Mouse (Mus musculus) brain, embryonic 14.5 days (tissue): ENCODE measurements around the gene Clhc1. TPM values are rescaled to one million over a fixed set of nuclear protein-coding genes. Genes with fewer than 3 reads are reported as not detected.

Experiments
- DNase-seq: peaks from one replicate; pipeline ENCODE4 v3.0.0-alpha.2; 2011; ENCODE audit warnings: low read depth
- CTCF ChIP-seq: fragments of 200-500 bp; IDR thresholded peaks from 2 replicates; pipeline ENCODE4 v1.5.1; 2012; ENCODE audit warnings: inconsistent platforms, mild to moderate bottlenecking, moderate library complexity, borderline replicate concordance; ENCODE audit not compliant: insufficient read depth, insufficient read length; ENCODE audit errors: extremely low read depth
- POLR2A ChIP-seq: fragments of 200-500 bp; IDR thresholded peaks from 2 replicates; pipeline ENCODE4 v1.6.1; 2012; ENCODE audit warnings: mild to moderate bottlenecking, inconsistent platforms, borderline replicate concordance; ENCODE audit not compliant: poor library complexity, insufficient read depth, insufficient read length, severe bottlenecking; ENCODE audit errors: extremely low read depth
- polyA plus RNA-seq: library from polyadenylated mRNA; depleted of rRNA; stranded (reverse); fragments of >200 nt; gene quantifications from 2 replicates; pipeline ENCODE4 v1.2.3, GENCODE M21; 2012; rRNA removed

Clhc1 gene
- polyA plus RNA-seq = 0.23 and 0.24 TPM in 2 replicates

- peak; percentile 97 for DNase-seq
- TF ChIP-seq CTCF = peak; percentile 5; the same call in 1 of the 2 replicates
- peak; percentile 60; the same call in 1 of the 2 replicates for TF ChIP-seq POLR2A
These were observed at the start of gene Clhc1, which contains the start of gene Rps27a for GRCm38 (mm10) chr11:29547752-29548503. TSS of gene Clhc1 (plus strand) at chr11:29547950. TSS of gene Rps27a (minus strand) at chr11:29548109.

DNA sequence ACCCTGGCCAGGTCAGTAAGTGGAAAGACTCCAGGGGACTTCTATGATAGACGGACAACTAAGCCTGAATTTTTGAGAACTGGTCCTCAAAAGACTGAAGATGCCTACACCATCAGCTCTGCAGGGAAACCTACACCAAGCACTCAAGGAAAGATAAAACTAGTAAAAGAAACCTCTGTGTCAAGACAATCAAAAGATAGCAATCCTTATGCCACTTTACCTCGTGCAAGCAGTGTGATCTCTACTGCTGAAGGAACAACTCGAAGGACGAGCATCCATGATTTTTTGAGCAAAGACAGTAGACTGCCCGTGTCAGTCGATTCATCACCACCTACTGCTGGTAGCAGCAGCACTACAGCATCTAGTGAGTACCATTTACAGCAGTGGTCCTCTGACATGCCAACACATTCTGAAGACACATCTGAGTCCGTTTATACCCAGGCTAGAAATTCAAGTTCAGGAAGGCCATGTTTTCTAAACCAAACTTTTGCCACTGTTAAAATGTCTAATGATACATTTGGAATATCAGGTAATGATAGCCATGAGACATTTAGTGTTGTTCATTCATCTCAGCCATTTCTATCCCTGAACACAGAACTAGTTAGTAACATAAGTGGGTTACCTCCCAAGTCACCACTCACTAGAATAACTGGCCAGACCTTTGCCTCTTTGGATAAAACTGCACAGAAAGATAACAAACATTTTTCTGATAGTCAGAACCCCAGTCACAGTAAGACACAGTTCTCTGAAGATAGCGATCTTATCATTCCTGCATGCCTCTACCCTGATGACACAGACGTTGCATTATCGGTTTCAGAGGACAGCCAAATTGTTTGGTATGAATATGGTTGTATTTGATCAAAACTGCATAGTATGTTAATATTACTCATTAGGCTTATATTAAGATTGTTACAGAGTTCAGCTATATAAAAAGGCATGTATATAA is 43.5 kb upstream of the Clhc1 start:
- TF ChIP-seq POLR2A (no peak), CTCF (no peak)
- DNase-seq = no peak

DNA sequence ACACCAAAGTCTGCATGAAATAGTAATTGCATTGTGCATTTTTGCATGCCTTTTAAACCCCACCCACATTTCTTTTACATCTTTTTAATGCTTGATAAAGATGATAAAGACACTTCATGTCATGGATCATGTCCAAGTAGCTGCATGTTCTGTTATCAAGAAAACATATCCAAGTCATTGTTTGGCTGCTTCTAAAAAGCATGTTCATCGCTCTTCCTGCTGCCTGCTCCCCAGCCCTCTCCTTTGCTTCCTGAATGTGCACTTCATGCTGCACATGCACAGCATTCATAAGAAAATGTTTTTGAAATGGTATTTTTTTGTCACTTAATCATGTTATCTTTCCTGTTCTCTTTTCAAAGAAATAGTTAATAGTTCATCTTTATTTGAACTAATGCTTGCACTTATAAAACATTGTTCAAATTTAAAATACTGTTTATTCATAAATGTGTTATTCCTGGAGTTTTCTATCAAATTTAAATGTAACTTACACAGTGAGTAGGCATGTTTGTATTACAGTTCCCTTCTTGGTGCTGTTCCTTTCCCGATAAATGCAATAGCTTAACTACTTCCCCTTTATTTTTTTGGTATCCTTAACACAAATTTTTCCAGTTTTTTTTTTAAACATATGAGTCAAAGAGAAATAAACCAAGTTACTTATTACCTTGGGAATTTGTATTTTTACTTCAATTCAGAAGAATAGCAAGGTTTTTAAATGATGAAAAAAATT is 42.7 kb upstream of the Clhc1 start:
- DNase-seq = no peak
- TF ChIP-seq CTCF = no peak
- TF ChIP-seq POLR2A = no peak

- TF ChIP-seq POLR2A (no peak), CTCF (no peak)
These were observed 38.3 kb upstream of the Clhc1 start for GRCm38 (mm10) chr11:29509421-29509820.

DNA sequence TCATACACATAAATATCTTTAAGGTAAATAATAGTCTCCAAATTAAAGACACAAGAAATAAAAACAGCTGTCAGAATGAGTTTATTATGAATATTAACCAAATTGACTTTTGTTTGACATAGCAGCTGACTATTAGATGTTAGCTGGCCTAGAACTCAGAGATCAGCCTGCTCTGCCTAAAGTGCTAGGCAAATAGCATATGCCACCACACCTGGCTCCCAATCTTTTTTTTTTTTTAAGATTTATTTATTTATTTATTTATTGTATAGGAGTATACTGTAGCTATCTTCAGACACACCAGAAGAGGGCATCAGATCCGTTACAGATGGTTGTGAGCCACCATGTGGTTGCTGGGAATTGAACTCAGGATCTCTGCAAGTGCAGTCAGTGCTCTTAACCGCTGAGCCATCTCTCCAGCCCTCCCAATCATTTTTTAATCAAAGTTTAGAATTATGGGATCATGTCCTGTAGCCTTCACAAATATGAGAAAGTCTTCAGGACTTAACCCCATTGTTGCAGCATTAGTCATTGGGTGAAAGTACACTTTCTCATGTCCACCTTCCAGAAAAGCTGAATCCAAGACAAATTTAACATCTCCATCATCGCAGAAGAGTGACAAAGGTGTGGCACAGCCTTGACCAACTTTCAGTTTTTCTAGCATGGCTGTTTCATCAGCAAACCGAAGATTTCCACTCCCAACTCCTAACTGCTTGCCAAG is 34.8 kb upstream of the Clhc1 start:
- no peak for DNase-seq
- TF ChIP-seq POLR2A (no peak), CTCF (no peak)

More at GRCm38 (mm10) chr11:29509421-29509820, 38.3 kb upstream of the Clhc1 start:
- DNase-seq = no peak

DNA sequence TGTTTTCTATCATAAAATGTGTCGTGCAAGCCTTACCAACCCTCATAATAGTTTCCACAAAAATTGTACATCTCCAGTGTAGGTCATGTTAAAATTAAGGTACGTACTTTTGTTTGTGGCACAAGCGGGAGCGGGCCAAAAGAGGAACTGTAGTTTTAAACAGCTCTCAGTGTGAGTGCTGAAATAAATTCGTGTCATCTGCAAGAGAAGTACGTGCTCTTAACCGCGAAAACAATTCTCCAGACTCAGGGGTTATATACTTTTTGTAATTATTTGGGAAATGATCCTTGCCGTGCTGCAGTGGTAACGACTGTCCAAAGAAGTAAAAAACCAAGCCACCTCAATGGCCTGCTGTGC is 33.4 kb upstream of the Clhc1 start:
- no peak for TF ChIP-seq CTCF
- no peak for TF ChIP-seq POLR2A
- no peak for DNase-seq

- TF ChIP-seq POLR2A (no peak), CTCF (no peak)
- DNase-seq = peak; percentile 95
These were observed 32.9 kb upstream of the Clhc1 start, which contains the start of gene Prorsd1 for GRCm38 (mm10) chr11:29514682-29515412. TSS of gene Prorsd1 (minus strand) at chr11:29515033.

DNA sequence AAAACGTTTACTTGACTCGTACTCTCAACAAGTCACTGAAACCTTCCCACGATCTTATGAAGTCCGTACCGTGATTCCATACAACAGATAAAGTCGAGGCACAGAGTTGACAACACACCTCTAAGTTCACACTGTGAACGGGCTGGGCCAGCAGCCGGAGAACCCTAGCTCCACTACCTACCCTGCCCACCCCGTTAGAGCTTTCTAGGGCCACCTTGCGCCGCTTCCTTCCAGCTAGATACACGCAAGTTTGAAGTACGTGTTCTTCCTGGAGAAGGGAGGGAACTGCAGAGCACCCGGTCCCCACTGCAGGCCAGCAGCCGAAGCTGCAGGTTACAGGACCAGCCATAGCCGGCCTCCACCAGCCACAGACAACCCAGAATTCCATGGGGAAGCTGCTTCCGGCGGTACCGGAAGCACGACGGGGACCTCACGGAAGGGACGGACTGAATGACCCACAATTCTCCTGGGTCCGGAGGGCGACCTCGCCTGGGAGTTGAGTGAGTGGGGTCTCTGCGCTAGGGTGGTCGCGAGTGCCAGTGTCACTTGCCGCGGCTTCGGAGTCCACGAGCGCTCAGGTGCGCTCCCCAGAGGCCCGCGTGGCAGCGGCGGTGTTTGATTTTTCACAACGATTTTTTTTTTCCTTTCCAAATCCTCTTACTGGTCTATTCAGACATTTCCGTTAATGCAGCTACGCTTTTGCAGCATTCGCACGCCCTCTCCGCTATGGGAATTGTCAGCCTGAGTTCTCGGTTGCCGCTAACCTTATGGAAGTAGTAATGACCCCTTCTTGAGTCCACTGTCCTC is 21.6 kb upstream of the Clhc1 start, which contains the start of gene Mtif2:
TSS of gene Mtif2 (plus strand) at position 421 of the 807 bp plus-strand sequence.
- TF ChIP-seq POLR2A (peak; percentile 65; the same call in 1 of the 2 replicates), CTCF (no peak)
- DNase-seq = peak; percentile 96

GRCm38 (mm10) chr11:29538201-29538600 is 9.5 kb upstream of the Clhc1 start:
- TF ChIP-seq POLR2A = no peak
- no peak for TF ChIP-seq CTCF
- DNase-seq = no peak
